Mouse (Mus musculus): ENCODE measurements at regions not wholly inside any gene's neighbourhood (a gene's known extent, or its start where the extent isn't known, plus 50 kb on each side); places are given as distances from the start of the nearest gene placed in this dataset.
"Not testable (repeated sequence)": the region's sequence is repeated elsewhere in the genome, so short reads cannot be mapped to it uniquely, and the experiment has no call there.

DNA sequence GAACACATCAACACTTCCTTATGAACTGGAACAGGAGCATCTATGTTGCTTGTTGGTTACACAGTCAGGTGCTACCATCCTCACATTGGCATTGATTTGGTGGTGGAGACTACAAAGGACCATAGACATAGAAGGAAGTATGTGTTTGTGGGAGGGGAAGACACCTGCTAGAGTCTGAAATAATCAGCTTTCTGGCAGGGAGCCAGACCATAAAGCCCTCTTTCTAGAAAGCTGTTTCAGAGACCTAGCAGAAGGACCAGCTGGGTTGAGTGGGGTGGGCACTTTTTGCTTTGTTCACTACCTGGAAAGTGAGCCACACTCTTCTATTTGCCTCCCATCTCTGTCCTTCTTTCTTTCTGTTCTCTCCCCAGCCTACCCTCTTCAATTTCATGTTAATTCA is 502.5 kb upstream of the Clint1 start:
- ATAC-seq (replicated peaks; ENCODE audit: insufficient number of reproducible peaks, low FRiP score, low TSS enrichment, poor library complexity, severe bottlenecking), result no peak

DNA sequence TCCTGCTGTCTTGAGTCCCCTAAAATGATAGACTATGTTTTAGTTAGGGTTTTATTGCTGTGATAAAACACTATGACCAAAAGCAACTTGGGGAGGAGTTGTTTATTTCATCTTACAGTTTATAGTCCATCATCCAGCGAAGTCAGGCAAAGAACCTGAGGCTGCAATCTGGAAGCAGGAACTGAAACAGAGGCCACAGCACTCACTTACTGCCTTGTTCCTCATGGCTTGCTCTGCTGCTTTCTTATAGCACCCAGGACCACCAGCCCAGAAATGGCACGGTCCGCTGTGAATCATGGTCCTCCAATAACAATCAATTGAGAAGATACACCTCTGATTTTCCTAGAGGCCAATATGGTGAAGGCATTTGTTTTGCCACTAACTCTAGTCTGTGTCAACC is 486.5 kb upstream of the Clint1 start:
- no peak for ATAC-seq (replicated peaks; ENCODE audit: insufficient number of reproducible peaks, low FRiP score, low TSS enrichment, poor library complexity, severe bottlenecking)

DNA sequence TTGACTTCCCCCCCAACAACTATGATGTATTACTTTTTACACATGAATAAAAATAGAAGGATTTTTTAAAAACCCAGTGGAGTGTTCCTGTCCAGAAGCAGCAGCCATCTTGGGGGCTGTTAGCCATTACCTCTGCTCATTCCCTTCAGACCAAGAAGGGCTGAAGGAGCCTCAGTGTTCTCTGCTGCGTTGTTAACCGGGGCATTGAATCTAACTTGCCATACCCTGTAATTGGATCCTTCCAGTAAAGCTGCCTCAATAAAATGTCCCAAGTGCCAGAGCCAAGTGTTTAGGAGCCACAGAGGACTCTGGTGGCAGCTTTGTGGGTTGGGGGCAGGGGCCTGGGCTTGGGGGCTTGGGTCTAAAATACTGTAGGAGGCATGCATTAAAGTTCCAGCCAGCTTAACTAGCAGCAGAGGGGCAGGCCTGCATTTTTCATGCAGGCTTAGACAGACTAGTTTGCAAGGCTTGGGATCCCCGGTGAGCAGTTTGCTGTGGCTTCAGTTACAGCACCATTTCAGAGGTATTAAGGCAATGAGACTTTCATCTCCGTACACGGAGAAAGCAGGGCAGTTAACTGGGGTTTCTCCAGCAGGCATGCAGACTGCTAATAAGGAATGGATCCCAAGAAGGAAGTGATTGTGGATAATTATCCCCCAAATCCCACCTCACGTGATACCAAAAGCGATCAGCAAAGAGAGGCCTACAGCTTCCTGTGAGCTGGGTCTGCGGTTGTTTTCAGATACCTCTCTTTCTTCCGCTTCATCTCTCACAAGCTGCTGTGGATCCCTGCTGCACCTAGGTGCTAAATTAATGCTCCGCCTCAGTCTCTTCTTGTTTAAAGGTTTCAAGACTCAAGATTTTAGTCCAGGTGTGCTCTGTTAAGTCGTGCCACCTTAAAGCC is 462.4 kb upstream of the Clint1 start:
- no peak for ATAC-seq (replicated peaks; ENCODE audit: insufficient number of reproducible peaks, low FRiP score, low TSS enrichment, poor library complexity, severe bottlenecking)

DNA sequence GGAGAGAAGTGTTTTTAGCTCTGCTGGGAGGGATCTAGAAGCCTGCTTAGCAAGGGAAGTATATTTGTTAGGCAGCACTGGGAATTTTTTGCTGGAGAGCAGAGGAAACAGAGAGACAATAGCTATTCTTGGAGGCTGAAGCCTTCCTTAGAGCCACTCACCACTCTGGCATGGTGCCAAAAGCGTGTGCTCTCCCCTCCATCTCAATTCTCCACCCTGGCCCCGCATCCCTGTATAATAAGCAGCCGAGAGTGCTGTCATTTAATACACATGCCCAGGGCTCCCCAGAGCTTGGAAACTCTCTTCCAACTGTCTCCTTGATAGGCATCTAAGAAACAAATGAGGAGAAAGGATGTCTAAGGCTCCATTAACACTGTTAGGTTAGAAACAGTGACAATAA is 455.8 kb upstream of the Clint1 start:
- no peak for ATAC-seq (replicated peaks; ENCODE audit: insufficient number of reproducible peaks, low FRiP score, low TSS enrichment, poor library complexity, severe bottlenecking)

DNA sequence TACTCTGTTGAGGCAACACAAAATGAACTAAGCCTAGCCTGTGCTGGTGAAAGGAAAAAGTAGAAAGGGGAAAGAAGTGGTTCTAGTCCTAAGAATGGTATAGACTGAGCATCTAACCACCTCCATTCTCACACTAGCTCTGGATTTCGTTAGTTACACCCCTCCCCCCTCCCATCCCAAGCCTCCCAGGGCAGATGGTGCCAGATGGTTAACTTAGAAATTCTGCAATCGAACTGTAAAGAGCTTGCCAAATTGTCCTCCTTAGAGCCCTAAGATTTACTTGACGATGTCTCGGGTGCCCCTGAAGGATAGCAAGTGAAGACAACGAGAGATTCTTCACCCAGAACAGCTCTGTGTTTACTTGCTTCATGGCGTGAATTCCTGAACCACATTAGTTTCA is 453.7 kb upstream of the Clint1 start:
- ATAC-seq (replicated peaks; ENCODE audit: insufficient number of reproducible peaks, low FRiP score, low TSS enrichment, poor library complexity, severe bottlenecking), result no peak

DNA sequence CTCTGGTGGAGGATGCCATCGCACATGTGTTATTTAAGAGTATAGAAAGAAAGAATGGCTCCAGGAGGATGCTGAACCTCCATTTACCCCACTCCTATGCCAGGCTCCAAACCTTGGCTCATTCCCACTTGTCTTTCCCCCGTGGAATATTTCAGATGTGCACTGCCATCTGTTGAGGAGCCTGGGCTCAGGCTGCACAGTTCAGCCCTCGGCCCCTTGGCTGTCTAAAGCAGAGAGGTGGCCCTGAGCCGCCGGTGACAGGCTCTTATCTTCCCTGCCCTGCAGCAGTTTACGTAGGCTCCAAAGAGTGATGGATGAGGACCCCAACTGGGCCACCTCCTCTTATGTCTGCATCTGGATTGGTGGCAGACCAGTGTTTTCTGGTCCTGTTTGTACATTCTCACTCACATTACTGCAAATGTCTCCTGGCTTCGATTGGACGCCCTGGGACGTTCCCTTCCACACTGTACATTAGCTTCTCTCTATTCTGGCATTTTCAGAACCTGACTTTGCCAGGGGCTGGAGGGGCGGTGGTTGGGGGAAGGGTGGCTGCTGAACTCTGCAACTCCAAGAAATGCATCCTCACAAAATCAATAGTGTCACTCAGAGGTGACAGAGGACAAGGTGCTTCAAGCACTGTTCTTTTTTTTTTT is 447.3 kb upstream of the Clint1 start:
- no peak for ATAC-seq (replicated peaks; ENCODE audit: insufficient number of reproducible peaks, low FRiP score, low TSS enrichment, poor library complexity, severe bottlenecking)

DNA sequence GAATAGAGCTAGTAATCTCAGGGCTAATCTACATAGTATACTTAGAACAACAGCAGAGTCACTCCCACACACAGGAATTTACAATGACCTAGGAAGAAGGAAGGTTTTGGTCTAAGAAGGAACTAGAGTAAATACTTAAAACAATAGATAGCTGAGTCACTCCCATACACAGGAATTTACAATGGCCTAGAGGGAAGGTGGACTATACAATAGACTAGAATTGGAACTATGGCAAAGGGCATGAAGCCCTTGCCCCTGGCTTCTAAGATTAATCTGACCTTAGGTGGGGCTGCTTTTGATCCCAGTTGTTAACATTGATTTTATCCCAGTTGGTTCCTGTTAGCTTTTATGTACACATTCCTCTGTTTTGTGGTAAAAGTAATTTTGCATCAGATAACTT is 427.8 kb upstream of the Clint1 start:
- not testable (repeated sequence) for ATAC-seq (replicated peaks; ENCODE audit: insufficient number of reproducible peaks, low FRiP score, low TSS enrichment, poor library complexity, severe bottlenecking)

DNA sequence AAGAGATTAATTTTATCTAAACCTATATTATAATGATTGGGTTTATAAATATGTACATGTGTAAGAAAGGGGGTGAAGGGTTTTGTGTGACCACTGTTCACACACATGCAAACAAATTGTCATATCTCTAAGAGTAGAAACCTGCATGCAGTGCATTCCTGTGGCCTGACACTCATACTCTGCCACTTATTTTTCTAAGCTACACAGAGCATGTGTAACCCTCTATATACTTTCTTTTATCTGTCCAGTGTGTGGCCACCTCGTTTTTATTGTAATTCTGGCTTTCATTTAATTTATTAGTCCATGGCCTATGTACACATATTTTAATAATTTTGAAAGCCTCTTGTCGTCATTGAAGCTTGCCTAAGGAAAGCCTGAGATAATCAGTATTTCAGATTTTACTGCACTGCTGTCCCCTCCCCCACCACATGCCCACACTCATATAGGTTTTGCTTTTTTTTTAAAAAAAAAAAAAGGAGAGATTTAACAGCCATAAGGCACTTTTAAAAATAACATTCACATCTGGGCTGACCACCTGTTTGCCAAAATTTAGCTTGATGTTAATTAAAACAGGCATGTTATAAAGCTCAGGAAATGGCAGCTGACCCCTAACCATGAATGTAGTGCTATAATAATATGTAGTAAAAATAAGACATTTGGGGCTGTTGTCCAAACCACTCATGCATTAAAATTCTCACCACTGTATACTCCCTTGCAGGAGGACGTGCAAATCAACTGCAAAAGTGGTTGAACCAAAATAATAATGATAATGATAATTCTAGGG is 410.7 kb upstream of the Clint1 start:
- no peak for ATAC-seq (replicated peaks; ENCODE audit: insufficient number of reproducible peaks, low FRiP score, low TSS enrichment, poor library complexity, severe bottlenecking)

DNA sequence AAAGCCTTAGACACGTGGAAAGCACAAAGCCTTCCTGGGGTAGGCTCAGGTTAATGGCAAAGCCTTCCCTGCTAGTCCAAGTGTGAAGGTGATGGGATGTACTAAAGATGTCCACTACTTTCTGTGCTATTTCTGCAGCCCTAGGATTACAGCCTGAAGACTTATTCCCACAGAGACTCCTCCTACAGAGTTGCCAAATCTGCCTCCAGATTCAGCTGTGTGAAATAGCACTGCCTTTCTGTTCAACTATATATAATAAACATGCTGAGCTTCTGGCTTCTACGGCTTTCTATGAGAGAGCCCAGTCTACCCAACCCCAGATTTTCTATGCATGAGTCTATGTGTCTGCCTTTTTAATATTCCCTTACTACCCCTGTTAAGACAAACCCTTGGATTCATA is 405.3 kb upstream of the Clint1 start:
- no peak for ATAC-seq (replicated peaks; ENCODE audit: insufficient number of reproducible peaks, low FRiP score, low TSS enrichment, poor library complexity, severe bottlenecking)

DNA sequence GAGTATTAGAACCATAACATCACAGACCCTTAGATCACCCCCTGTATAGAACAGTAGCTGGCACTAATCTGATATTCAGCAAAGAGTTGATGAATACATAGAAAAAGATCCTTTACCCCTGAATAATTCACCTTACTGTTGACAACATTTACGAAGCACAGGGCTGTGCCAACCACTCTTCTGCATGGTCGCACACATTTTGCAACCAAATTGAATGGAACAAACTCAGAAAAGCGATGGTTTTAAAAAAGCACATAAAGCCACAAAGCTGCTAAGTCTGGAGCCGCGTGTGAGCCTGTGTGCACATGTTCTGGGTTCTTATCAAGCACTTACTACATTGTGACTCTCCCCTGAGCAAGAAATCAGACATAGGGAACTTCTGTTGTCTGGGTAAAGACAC is 397.6 kb upstream of the Clint1 start:
- no peak for ATAC-seq (replicated peaks; ENCODE audit: insufficient number of reproducible peaks, low FRiP score, low TSS enrichment, poor library complexity, severe bottlenecking)

DNA sequence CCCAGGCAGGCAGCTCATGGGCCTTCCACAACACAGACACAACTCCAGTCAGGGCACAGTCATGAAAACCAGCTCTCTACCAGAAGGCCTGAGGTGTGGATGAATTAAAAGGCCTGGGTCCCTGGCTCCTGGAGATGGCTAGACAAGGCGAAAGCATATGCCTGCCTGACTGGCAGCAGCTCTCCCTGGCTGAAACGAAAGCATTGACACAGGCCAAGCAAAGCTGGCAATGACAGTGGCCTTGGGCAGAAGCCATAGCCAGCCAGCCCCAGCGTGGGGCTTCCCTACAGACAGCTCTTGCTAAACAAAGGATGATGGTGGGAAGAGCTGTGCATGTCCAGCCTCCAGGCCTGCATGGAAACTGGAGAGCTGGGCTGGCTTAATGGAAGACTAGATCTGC is 396.9 kb upstream of the Clint1 start:
- no peak for ATAC-seq (replicated peaks; ENCODE audit: insufficient number of reproducible peaks, low FRiP score, low TSS enrichment, poor library complexity, severe bottlenecking)

DNA sequence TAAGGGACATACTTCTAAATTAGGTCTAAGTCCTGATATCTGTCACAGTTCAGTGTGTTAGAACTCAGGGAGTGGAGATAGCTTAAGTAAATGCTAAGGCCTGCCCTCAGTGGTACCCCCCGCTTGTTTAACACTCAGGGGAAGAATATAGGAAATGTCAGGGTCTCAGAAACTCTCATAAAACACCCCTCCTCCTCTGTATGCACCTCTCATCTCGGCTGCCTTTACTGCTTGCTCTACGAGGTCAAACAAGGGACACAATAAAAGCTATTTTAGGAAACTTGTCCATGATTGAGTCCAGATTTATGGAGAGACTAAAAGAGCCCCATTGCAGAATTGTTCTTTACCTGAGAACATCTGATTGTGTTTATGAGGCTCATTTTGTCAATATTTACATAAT is 395.1 kb upstream of the Clint1 start:
- no peak for ATAC-seq (replicated peaks; ENCODE audit: insufficient number of reproducible peaks, low FRiP score, low TSS enrichment, poor library complexity, severe bottlenecking)

DNA sequence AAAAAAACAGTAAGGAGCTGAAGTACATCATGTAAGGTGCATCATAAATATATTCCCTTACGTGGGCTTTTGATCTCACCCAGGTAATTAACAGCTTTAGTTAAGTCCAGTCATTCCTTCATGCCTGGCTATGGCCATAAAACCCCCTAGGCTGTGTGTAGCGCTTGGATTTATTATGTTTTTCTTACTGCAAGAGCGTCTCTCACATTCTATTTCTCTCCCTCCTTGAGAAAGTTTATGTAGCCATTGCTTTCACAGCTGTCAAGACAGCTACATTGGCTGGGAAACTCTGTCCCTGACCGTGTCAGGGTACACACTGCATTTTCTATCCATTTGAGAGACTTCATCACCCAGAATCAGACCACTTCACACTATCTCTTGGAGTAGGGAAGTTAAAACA is 394.3 kb upstream of the Clint1 start:
- ATAC-seq (replicated peaks; ENCODE audit: insufficient number of reproducible peaks, low FRiP score, low TSS enrichment, poor library complexity, severe bottlenecking), result no peak

DNA sequence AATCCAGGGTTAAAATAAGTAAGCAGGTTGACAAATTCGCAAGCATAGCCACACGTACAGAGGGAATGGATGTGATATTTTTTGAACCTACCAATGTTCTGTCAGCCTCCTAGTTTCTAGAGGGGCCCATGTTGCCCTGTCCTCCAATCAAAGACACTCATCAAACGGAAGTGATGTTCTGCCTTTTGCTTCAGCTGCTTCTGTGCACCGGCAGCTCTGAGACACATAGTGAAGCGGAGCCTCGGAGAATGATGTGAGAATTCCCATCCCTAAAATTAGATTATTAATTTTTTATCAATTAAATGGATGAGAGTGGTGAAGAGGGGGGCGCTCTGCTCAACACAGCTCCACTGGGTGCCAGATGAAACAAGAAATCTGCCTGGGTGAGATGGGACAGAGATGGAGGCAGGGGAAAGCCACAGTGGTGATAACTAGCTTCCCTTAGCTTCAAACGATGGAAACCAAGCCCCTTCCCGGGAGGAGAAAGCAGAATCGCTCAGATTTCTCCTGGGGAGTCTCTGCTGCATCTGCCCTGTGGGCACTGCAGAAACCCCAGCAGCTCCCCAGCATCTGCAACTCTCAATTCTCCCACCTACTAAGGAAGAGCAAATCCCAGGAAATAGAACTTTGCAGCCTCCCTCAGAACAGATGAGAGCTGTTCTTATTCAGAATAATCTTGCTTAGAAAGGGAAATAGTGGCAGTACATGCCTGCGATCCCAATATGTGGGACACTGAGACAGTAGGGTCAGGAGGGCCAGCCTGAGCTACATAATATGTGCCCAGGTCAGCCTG is 391.7 kb upstream of the Clint1 start:
- ATAC-seq (replicated peaks; ENCODE audit: insufficient number of reproducible peaks, low FRiP score, low TSS enrichment, poor library complexity, severe bottlenecking), result no peak

DNA sequence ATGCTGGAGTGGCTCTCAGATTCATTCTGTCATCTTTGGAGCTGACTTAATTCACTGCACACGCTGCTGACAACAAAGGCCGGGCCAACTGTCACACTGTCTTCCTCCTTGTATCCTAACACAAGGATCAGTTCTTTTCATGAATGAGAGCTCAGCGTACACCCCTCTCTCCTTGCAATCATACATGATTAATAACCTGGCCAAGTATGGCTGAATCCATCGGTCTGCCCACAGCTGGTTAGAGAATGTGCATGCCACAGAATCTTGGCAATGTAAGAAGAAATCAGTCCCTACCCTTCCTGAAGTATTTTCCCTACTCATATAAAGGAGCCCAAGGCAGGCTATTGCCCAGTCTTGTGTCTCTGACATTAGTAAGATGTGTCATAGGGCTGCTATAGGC is 387.4 kb upstream of the Clint1 start:
- ATAC-seq (replicated peaks; ENCODE audit: insufficient number of reproducible peaks, low FRiP score, low TSS enrichment, poor library complexity, severe bottlenecking), result no peak

DNA sequence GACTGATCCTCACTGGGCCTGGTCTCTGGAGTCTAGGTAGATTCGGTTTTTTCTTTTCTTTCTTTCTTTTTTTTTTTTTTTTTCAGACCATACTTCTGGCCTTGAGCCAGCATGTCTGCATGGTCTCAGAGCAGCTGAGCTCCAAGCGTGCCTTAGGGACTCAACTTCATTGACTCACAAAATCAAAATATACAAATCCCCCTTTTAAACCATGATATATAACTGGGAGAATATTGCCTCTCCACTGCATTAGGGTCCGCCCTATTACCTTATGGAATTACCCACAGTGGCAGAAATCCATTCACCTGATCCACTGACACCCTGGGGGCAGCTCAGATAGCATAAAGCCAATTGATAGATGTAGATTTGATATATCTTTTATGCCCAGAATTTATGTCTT is 385.5 kb upstream of the Clint1 start:
- ATAC-seq (replicated peaks; ENCODE audit: insufficient number of reproducible peaks, low FRiP score, low TSS enrichment, poor library complexity, severe bottlenecking), result no peak

DNA sequence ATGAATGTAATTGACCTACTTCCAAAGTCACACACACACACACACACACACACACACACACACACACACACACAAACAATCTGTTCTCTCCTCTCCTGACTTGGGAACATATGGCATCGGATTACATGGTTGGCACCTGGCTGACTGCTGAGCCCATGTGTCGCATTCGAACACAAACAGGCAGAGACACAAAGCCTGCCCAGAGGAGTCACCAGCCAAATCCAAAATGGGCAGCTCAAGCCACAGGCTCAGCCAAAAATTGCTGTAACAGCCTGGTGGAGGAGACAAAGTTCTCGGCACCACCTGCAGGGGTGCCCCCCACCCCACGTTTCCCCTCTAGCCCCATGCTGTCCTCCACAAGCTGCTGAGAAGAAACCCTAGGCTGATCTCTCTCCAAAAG is 379.7 kb upstream of the Clint1 start:
- no peak for ATAC-seq (replicated peaks; ENCODE audit: insufficient number of reproducible peaks, low FRiP score, low TSS enrichment, poor library complexity, severe bottlenecking)

DNA sequence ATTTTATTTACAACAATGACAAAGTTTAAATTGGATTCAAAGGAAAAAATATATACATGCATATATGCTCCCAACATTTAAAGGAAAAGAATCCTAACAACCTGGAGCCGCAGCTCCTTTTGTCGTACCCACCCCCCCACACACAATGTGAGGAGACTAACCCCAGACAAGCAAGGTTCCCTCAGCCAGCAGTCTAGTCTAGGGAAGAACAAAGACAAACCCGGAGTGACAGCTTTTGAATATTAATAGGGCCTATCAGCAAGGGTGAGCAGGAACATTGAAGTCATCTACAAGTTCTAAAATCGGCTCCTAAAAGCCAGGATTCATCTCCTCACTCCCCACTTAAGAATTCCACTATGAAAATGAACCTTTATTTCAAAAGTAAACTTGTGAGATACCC is 374.9 kb upstream of the Clint1 start:
- no peak for ATAC-seq (replicated peaks; ENCODE audit: insufficient number of reproducible peaks, low FRiP score, low TSS enrichment, poor library complexity, severe bottlenecking)

DNA sequence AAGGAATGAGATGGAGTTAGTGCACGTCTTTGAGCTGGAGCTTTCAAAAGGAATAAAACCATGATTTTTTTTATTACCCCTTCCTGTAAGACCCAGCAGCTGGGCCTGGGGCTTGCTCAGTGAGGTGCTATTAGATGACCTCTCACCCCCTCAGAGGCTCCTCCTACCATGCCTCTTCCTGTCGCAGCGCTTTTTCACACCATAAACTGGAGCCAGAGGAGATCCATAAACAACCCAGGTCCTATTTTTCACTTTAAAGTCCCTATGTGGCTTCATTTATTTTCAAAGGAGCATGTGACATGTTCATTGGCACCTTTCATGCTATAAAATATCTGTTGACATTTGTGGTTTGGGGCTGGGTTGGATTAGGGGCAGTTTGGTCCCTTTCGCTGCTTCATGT is 365.9 kb upstream of the Clint1 start:
- no peak for ATAC-seq (replicated peaks; ENCODE audit: insufficient number of reproducible peaks, low FRiP score, low TSS enrichment, poor library complexity, severe bottlenecking)
